Mouse (Mus musculus) neural tube, postnatal 0 days (tissue): ENCODE measurements around the gene Prl8a2. TPM values are rescaled to one million over a fixed set of nuclear protein-coding genes. Genes with fewer than 3 reads are reported as not detected.

Experiments
- polyA plus RNA-seq: library from polyadenylated mRNA; unstranded; fragments of >200 nt; fragmentation: Nextera tagmentation; extraction: Ambion mirVana; gene quantifications from 2 replicates; pipeline ENCODE4 v1.2.1, GENCODE M21; 2015

Prl8a2 gene
- polyA plus RNA-seq, result not detected in 2 replicates

DNA sequence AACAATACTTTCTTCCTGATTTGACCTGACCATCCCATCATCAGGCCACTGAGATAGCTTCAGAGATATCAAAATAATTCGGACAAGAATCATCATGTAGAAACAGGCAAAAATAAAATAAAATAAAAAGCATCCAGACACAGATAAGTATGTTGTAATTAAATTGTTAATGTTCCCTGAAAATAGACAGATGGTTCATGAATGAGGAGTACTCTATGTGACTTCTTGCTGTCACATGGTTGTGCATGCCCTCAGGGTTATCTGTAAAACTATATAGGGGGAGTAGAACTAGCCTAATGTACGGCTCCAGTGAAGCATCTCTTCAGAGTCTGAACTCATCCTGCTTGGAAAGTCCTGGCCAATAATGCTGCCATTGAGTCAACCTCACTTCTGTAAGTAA lies at the start of gene Prl8a2:
Prl8a2 (plus strand) TSS at position 301 of the 400 bp plus-strand sequence.

GRCm38 (mm10) chr13:27312334-27313225 lies 32.9 kb upstream of the Prl8a2 start, which contains the start of gene Prl6a1:
TSS of gene Prl6a1 (plus strand) at chr13:27312627.

GRCm38 (mm10) chr13:27390746-27391145 lies 45.3 kb downstream of the Prl8a2 start, which contains the start of gene Prl2b1:
TSS of gene Prl2b1 (minus strand) at chr13:27390846.

Other genes starting within 250 kb of the Prl8a2 start
- gene Prl3d2, start 224.0 kb upstream of the Prl8a2 start, polyA plus RNA-seq, result not detected in 2 replicates
- not detected in 2 replicates for gene Prl3d3, start 188.9 kb upstream of the Prl8a2 start, polyA plus RNA-seq
- gene Prl3c1, start 149.0 kb upstream of the Prl8a2 start, polyA plus RNA-seq, result not detected in 2 replicates
- not detected in 2 replicates for gene Prl3b1, start 103.8 kb upstream of the Prl8a2 start, polyA plus RNA-seq
- not detected in 2 replicates for gene Prl3a1, start 86.2 kb upstream of the Prl8a2 start, polyA plus RNA-seq
- gene Prl6a1, start 33.0 kb upstream of the Prl8a2 start, polyA plus RNA-seq, result not detected in 2 replicates
- gene Prl2b1, start 45.2 kb downstream of the Prl8a2 start, polyA plus RNA-seq, result not detected in 2 replicates
- not detected in 2 replicates for gene Prl8a6, start 93.0 kb downstream of the Prl8a2 start, polyA plus RNA-seq
- gene Prl8a8, start 167.5 kb downstream of the Prl8a2 start, polyA plus RNA-seq, result not detected in 2 replicates
- not detected in 2 replicates for gene Prl8a9, start 218.9 kb downstream of the Prl8a2 start, polyA plus RNA-seq
- not detected in 2 replicates for gene Prl8a1, start 236.5 kb downstream of the Prl8a2 start, polyA plus RNA-seq